Mouse (Mus musculus) layer of hippocampus, adult 8-10 months (tissue): ENCODE measurements around the gene Dpy19l2. TPM values are rescaled to one million over a fixed set of nuclear protein-coding genes. Genes with fewer than 3 reads are reported as not detected.
"Not testable (repeated sequence)": the region's sequence is repeated elsewhere in the genome, so short reads cannot be mapped to it uniquely, and the experiment has no call there.

Experiments
- DNase-seq, 2 experiments: peaks; one replicate each; pipeline ENCODE4 v3.0.0; 2022; ENCODE audit warnings: low spot score in 2 of 2
- total RNA-seq, 4 experiments: library from RNA; stranded (reverse); gene quantifications; 2 replicates each; pipeline ENCODE4 v1.2.4; 2022

Dpy19l2 gene
- total RNA-seq = under 1 TPM; 0.56 to 0.71 (median 0.57) TPM

DNA sequence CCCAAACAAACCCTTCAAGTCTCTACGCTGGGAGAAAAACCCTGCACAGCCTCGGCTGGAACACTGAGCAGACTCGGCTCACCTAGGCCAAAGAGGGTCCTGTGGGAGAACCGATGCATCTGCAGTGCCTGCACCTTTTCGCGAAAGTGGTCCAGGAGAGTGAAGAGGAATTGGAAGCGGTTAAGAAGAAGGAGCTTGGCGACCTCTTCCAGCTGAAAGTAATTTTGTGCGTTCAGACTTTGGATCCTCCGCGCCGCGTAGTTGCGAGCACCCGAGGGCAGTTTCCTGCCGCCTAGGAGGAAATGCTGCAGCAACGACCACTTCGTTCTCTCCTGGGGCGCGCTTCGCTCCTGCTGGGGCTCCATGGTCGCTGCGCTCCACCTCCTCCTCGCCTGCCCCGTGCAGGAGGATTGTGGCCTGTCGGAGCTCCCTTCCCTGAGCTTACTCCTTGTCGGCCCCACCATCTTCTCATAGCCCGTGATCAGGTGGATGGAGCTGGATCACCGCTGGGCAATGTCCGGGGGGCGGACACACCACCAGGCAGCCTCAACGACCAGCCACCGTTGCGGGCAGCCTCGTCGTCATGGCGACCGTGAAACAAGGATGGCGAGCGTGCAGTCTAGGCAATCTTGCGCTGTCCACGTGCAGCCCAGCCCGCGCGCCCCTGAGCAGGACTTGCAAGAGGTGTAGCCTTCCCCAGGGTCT is at the start of gene Dpy19l2:
Gene Dpy19l2, minus strand, starts transcription at position 594 of the 705 bp plus-strand sequence.
- peak in 1 of 2 experiments; percentile 26 for DNase-seq

DNA sequence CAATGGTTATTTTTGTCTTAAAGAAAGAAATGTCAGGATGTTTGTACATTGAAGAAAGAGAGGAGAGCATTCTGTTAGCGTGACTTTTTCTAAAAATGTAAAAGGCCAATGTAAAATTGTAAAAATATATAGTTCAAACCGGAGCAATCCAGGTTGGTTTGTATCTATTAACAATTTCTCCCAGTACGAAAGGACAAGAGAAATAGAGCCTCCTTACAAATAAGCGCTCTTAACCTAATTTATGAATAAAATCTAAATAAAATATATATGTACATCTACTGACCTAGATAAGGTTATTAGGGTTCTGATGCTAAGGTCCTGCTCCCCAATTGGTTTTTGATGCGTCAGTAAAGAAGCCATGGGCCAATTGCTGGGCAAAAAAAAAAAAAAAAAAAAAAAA is 48.9 kb upstream of the Dpy19l2 start:
- DNase-seq = no peak

DNA sequence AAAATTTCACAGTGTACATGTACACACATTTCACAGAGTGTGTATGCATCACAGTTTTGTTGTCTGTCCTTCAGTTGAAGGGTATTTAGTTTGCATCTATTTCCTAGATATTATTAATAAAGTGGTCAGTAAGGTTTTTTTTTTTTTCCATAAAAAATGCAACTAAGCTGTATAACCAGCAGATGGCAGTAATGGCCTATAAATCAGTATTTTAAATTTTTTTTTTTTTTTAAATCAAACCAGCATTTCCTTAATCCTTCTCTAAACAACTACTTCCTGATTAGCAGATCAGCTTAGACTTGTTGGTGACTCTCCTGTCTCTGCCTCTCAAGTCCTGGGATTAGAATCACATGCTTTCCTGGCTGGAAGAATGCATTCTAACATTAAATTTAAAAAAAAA is 5.2 kb upstream of the Dpy19l2 start:
- no peak for DNase-seq

DNA sequence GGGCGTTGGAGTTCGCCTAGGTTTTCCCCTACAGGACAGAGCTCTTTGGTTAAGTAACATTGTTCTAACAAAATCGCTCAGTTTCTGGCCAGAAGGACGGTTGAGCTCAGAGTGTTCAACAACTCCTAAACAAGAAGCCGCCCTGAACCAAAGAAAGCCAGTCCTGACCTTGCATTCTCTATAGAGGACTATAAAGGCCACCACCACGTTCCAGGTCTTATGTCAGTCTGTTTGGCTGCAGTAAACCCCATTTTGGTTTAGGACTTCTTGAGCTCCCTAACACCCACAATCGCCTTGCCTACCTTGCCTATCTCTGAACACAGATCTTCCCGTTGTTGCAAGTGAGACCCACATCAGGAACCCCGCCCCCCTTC is 299 bp upstream of the Dpy19l2 start:
- no peak for DNase-seq

DNA sequence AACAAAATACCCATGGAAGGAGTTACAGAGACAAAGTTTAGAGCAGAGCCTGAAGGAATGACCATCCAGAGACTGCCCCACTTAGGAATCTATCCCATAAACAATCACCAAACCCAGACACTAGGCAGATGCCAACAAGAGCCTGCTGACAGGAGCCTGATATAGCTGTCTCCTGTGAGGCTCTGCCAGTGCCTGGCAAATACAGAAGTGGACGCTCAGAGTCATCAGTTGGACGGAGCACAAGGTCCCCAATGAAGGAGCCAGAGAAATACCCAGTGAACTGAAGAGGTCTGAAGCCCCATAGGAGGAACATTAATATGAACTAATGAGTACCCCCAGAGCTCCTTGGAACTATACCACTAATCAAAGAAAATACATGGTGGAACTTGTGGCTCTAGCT is 58.8 kb downstream of the Dpy19l2 start:
- not testable (repeated sequence) for DNase-seq

DNA sequence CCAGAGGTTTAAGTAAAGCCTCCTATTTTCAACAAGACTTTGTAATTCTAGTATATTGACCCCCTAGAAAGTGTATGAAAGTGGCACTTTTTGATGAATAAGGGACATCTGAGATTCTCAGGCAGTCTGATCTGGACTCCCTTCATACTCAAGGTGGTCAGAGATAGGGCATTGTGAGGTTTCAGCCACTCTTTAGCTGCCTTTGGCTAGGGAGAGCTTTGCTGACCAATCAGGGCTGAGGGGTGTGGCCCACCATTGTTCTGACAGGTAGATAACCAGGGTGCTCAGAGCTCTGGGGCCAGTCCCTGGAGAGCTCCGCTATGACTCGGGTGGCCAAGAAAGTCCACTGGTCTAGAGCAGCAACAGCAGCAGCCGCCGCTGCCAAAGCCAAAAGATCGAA is 71.2 kb downstream of the Dpy19l2 start, which contains the start of gene Cypt4:
Gene Cypt4, plus strand, starts transcription at position 301 of the 400 bp plus-strand sequence.
- DNase-seq = no peak

DNA sequence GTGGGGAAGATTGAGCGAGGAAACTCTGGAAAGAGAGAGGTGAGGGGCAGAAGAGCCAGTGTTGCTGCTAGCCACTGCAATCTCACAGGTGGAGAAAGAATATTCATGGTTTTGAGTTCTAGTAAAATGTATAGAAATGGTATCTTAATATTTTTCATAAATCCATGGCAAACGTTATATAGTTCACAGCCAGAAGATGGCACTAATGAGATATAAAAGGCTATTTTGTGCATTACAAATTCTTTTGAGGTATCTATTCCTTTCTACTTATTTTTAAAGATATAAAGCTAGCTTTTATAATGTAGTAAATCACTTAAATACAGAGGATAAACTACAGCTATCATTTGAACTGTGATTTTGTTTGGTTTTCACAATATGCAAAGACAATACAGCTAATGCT is 157.9 kb downstream of the Dpy19l2 start:
- no peak for DNase-seq

DNA sequence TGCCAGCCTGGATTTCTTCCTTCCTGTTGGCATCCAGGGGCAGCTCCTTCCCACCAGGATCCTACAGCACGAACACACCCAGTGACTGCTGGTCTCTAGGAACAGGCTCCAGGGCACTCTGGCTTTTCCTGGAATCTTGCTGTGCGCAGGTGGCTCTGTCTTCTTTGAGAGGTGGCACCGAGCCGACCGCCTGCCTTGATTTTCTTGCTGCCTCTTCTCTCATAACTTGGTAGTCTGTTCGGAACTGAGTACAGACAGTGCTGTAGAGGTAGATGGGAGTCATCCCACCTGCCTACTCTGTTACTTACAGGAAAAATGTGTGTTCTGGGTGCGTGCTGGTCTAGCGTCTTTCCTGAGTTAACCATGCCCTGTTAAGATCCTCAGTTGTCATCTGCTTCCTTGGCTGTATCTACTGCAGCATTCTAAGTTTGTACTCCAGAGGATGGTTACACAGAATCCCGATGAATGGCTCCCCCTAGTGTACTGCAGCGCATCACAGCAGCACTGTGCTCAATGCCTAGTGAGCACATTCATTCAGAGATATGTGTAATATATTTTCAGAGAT is 179.4 kb downstream of the Dpy19l2 start:
- DNase-seq = peak; percentile 70 to 80

DNA sequence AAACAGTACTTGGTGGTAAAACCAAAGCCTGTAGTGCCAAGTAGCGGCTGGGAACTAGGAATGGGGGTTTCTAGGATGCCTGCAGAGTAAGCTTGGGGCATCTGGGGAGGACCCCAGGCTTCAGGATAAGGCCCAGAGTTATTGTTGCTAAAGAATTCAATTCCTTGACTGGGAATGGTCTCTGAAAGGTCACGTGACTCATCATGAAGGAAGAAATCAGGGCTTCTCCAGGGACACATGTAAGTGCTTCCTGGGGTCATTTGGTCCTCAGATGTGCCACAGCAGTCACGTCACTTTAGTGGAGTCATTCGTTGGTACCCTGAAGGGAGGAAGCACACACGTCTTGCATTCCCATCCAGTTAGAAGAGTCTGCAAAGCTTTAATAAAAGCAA is 182.0 kb downstream of the Dpy19l2 start:
- DNase-seq = no peak

DNA sequence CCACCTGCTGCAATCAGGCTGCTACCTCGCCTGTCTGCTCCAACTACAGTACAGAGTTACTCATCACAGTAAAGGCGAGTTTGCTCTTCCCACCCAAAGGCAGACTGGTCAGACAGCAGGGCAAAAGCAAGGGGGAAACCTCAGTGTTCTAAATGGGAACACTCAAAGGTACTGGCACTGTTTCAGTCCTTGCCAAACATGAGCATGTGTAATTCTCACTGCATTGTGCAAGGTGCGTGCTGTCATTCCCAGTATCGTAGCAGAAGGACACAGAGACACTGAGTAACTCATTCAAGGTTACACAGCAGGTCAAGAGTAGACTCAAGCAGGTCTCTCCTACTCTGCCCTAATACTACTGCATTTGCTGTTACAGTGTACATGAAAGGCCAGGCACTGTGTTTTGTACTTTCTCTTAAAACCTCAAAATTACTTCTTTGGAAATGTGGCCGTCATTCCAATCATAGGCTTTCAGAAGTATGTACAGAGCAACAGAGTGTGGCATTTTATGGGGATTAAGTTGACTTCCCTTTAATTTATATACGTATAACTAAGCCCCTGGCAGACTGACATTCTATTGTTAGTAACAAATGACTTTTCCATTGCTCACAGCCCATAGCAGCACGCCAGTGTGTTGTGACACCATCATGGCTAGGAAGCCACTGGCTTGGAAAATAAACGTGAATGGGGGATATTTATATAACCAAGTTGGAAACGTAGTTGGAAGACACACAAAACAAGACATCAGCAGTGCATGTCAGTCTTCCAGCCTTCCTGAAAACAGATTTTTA is 182.6 kb downstream of the Dpy19l2 start:
- DNase-seq = no peak

DNA sequence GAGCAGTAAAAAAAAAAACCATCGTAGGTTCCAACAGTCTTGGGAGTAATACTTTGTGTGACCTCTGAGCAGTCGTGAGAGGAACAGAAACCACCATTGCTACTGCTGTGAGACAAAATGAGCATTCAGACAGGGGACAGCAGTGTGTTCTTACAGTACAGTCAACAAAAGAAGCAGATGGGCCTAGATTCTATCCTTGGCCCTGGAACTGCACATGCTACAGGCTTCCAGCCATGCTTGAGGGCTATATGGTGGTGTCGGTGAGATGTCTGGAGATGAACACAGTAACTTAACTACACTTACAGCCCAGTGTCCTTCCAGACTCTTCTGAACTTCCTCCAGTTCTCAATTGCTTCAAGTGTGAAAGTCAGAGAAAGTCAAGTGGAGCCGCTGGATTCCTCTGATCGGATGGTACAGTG is 184.0 kb downstream of the Dpy19l2 start:
- DNase-seq = no peak

DNA sequence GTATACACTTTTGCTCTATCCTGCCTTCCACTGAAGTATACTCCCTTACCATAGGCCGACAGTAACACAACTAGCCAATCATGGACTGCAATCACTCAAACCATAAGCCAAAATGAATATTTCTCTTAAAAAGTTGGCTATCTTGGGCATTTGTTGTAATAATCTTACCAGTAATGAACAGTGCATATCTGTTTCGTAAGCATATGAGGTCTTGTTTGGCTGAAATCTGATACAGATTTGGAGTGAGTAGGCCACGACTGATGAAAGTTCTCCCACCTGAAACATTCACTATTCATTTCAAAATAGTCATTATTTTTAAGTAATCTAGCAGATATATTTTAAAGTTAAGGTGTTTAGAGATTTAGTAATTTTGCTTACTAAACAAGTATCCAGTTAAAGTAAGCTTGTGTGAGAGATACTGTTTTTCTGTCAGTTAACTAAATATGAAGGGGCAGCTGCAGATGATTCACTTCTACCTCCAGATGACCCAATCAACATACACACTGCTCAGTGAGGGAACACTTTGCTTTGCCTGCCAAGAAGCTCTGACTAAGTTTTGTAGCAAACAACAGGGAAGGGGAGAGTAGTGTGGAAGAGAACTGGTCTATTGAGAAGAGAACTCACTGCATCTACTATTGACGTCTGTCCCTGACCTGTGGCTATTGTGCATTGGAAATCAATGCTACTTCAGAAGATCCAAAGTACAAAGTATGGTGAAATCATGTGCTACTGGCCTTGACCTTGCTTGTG is 184.5 kb downstream of the Dpy19l2 start:
- DNase-seq = no peak

DNA sequence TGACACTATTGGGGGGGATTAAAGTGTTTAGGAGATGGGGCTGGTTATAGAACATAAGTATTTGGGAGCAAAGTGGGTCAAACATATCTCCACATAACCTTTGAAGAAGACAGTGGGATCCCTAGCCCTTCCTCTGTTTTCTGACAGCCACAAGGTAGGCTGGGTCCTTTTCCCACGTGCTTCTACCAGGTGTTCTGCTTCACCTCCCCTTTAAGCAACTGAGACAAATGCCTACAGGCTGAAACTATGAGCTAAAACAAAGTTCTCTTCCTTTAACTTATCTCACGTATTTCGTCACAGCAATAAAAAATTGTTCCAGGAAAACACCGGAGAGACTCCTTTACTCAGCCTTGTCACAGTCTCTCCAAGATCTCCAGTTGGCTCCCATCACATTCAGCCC is 187.2 kb downstream of the Dpy19l2 start:
- no peak for DNase-seq

Other genes starting within 250 kb of the Dpy19l2 start
- gene Dpy19l1, start 193.2 kb downstream of the Dpy19l2 start, total RNA-seq = 10 to 100 TPM; 48.3 to 55.8 (median 51.8) TPM
- gene Cypt4, start 71.1 kb downstream of the Dpy19l2 start, total RNA-seq = not detected
- not detected for gene Tbx20, start 78.0 kb upstream of the Dpy19l2 start, total RNA-seq